Mouse (Mus musculus) left cerebral cortex, adult 18-20 months (tissue): ENCODE data around the gene Tas2r124. TPM values are rescaled to one million over a fixed set of nuclear protein-coding genes. Genes with fewer than 3 reads are reported as not detected.

ENCODE experiments used
- DNase-seq, 2 experiments: peaks; one replicate each; pipeline ENCODE4 v3.0.0; 2021 to 2022; ENCODE audit warnings: low spot score in 2 of 2, mixed read lengths in 1 of 2
- long read RNA-seq, 2 experiments: library from polyadenylated mRNA; stranded (forward); transcript quantifications; one replicate each; pipeline ENCODE4 v2.0.0; 2021
- total RNA-seq, 2 experiments: library from RNA; stranded (reverse); gene quantifications; 2 replicates each; pipeline ENCODE4 v1.2.3; 2021

Tas2r124 gene
- total RNA-seq: not detected
- long read RNA-seq, experiment 1: 0 reads
- long read RNA-seq, experiment 2: 0 reads

- DNase-seq: no peak
Observed at GRCm38 (mm10) chr6:132754430-132754829, at the start of gene Tas2r124. TSS of gene Tas2r124 (plus strand) at chr6:132754730.

- no peak for DNase-seq
Observed at GRCm38 (mm10) chr6:132711828-132712227, 42.7 kb upstream of the Tas2r124 start, which contains the start of gene Tas2r122. TSS of gene Tas2r122 (minus strand) at chr6:132711928.

GRCm38 (mm10) chr6:132737935-132738334 is 16.6 kb upstream of the Tas2r124 start, which contains the start of gene Tas2r115:
TSS of gene Tas2r115 (minus strand) at chr6:132738035.
- no peak for DNase-seq

- peak; percentile 1 to 11 for DNase-seq
Observed at GRCm38 (mm10) chr6:132750206-132750605, 4.3 kb upstream of the Tas2r124 start.

GRCm38 (mm10) chr6:132761831-132762230 is 7.3 kb downstream of the Tas2r124 start, which contains the start of gene Tas2r102:
TSS of gene Tas2r102 (plus strand) at chr6:132762131.
- no peak for DNase-seq

GRCm38 (mm10) chr6:132778062-132778461 is 23.5 kb downstream of the Tas2r124 start, which contains the start of gene Tas2r136:
TSS of gene Tas2r136 (minus strand) at chr6:132778162.
- DNase-seq: no peak

GRCm38 (mm10) chr6:132795393-132795792 is 40.9 kb downstream of the Tas2r124 start:
- DNase-seq: no peak

- no peak for DNase-seq
Observed at GRCm38 (mm10) chr6:132802518-132802917, 48.0 kb downstream of the Tas2r124 start, which contains the start of gene Tas2r117. TSS of gene Tas2r117 (plus strand) at chr6:132802818.

Other genes starting within 250 kb of the Tas2r124 start
- not detected for gene Prh1, start 184.9 kb upstream of the Tas2r124 start, total RNA-seq
- gene Prp2, start 158.8 kb upstream of the Tas2r124 start, total RNA-seq: not detected
- gene A630073D07Rik, start 103.2 kb upstream of the Tas2r124 start, total RNA-seq: not detected
- gene Tas2r120, start 97.8 kb upstream of the Tas2r124 start, total RNA-seq: not detected
- gene Tas2r121, start 53.7 kb upstream of the Tas2r124 start, total RNA-seq: not detected
- gene Tas2r122, start 42.8 kb upstream of the Tas2r124 start, total RNA-seq: not detected
- gene Tas2r115, start 16.7 kb upstream of the Tas2r124 start, total RNA-seq: not detected
- not detected for gene Tas2r102, start 7.4 kb downstream of the Tas2r124 start, total RNA-seq
- not detected for gene Tas2r136, start 23.4 kb downstream of the Tas2r124 start, total RNA-seq
- gene Tas2r117, start 48.1 kb downstream of the Tas2r124 start, total RNA-seq: not detected
- gene Tas2r123, start 92.4 kb downstream of the Tas2r124 start, total RNA-seq: not detected
- gene Tas2r116, start 100.7 kb downstream of the Tas2r124 start, total RNA-seq: not detected
- not detected for gene Tas2r110, start 113.3 kb downstream of the Tas2r124 start, total RNA-seq
- gene Tas2r113, start 138.3 kb downstream of the Tas2r124 start, total RNA-seq: not detected
- gene Tas2r125, start 154.9 kb downstream of the Tas2r124 start, total RNA-seq: not detected
- gene Tas2r129, start 196.4 kb downstream of the Tas2r124 start, total RNA-seq: not detected
- gene Tas2r131, start 203.2 kb downstream of the Tas2r124 start, total RNA-seq: not detected
- gene Tas2r109, start 226.2 kb downstream of the Tas2r124 start, total RNA-seq: not detected